Mouse (Mus musculus) kidney, embryonic 14.5 days (tissue): ENCODE results near the gene Tfap2c. TPM values are rescaled to one million over a fixed set of nuclear protein-coding genes. Genes with fewer than 3 reads are reported as not detected.

Experiments used
- ATAC-seq: fragments of 200-750 bp; cut with Nextera tagmentation; 2 replicates; pipeline ENCODE4 v1.8.0; 2017; ENCODE audit warnings: moderate number of reproducible peaks, mild to moderate bottlenecking, moderate TSS enrichment, moderate library complexity; ENCODE audit not compliant: low FRiP score, low TSS enrichment
- H3K27ac ChIP-seq: fragments of 300-500 bp; sonication (generic); 2 replicates; pipeline ENCODE4 v1.5.1; 2014; ENCODE audit warnings: low read depth, mild to moderate bottlenecking, low read length, moderate library complexity, mixed read lengths
- H3K27me3 ChIP-seq: fragments of 300-500 bp; sonication (generic); 2 replicates; pipeline ENCODE4 v1.6.1; 2014; ENCODE audit warnings: mild to moderate bottlenecking, low read length; ENCODE audit not compliant: control insufficient read depth, insufficient read depth
- H3K36me3 ChIP-seq: fragments of 300-500 bp; sonication (generic); 2 replicates; pipeline ENCODE4 v1.6.1; 2014; ENCODE audit warnings: low read length, mixed read lengths; ENCODE audit not compliant: control insufficient read depth, insufficient read depth
- H3K4me1 ChIP-seq: fragments of 300-500 bp; sonication (generic); 2 replicates; pipeline ENCODE4 v1.6.1; 2014; ENCODE audit warnings: low read length, mixed read lengths; ENCODE audit not compliant: control insufficient read depth, insufficient read depth
- H3K4me2 ChIP-seq: fragments of 300-500 bp; sonication (generic); replicated peaks from 2 replicates; pipeline ENCODE4 v1.6.1; 2014; ENCODE audit warnings: low read depth, mild to moderate bottlenecking, low read length
- H3K4me3 ChIP-seq: fragments of 300-500 bp; sonication (generic); 2 replicates; pipeline ENCODE4 v1.5.1; 2014; ENCODE audit warnings: mild to moderate bottlenecking, low read length
- H3K9ac ChIP-seq: fragments of 300-500 bp; sonication (generic); 2 replicates; pipeline ENCODE4 v1.6.1; 2014; ENCODE audit warnings: low read depth, mild to moderate bottlenecking, low read length, moderate library complexity
- H3K9me3 ChIP-seq: fragments of 300-500 bp; sonication (generic); 2 replicates; pipeline ENCODE4 v1.6.1; 2016; ENCODE audit warnings: low read length; ENCODE audit not compliant: control insufficient read depth
- WGBS: fragments of 180-500 bp; shearing (Covaris S2); extraction: QIAGEN DNeasy Blood & Tissue Kit; methylation state at CpG from one replicate; pipeline ENCODE4 v1.1.7; 2014; 5-methylcytosine and 5-hydroxymethylcytosine counted together
- polyA plus RNA-seq: library from polyadenylated mRNA; unstranded; fragments of >200 nt; fragmentation: Nextera tagmentation; extraction: Ambion mirVana; gene quantifications from 2 replicates; pipeline ENCODE4 v1.2.1, GENCODE M21; 2014

The Tfap2c gene
- polyA plus RNA-seq, 1 experiment from 2014 or later = 0.66 TPM

GRCm38 (mm10) chr2:172561016-172561415 lies 11.6 kb downstream of the Tfap2c start:
- no peak overlapping the region for H3K4me3 ChIP-seq
- no peak overlapping the region for H3K27ac ChIP-seq
- ATAC-seq = no peak
- peaks cover 25% of the 10 kb centered on the region for H3K27me3 ChIP-seq
- WGBS = 47% methylated on average over 10 of the region's 10 CpGs
- H3K36me3 ChIP-seq = no peaks in the 10 kb centered on the region
- no peak overlapping the region for H3K4me2 ChIP-seq
- no peaks in the 10 kb centered on the region for H3K9me3 ChIP-seq
- 0 out of 2 replicates have a peak, but pooled peaks cover 7% of the 10 kb centered on the region for H3K4me1 ChIP-seq
- no peak overlapping the region for H3K9ac ChIP-seq

DNA sequence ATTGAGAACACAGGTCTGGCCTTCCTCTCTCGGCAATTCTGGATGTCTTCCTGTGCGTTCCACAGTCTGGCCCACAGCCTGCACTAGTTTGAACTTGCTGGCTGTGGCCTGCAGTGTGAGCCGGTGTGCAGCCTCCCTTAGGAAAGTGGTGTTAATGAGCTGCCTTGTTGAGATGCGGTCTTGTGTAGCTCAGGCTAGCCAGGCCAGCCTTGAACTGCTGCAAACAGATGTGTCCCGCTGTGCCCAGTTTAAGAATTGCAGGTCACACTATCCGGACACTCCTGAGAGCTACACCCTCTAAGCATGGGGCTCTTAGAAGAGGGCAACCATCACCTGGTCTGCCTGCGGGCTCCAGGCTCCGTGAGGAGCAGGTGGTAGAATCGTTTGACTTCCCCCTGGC lies 18.4 kb downstream of the Tfap2c start:
- Histone ChIP-seq H3K27ac (no peak overlapping the region), H3K4me1 (no peaks in the 10 kb centered on the region), H3K4me2 (no peak overlapping the region), H3K36me3 (no peaks in the 10 kb centered on the region), H3K9me3 (no peaks in the 10 kb centered on the region), H3K9ac (no peak overlapping the region), H3K27me3 (0 out of 2 replicates have a peak, but pooled peaks cover under 1% of the 10 kb centered on the region), H3K4me3 (no peak overlapping the region)
- no peak for ATAC-seq
- 84% methylated on average over 9 of the region's 9 CpGs for WGBS

GRCm38 (mm10) chr2:172568466-172568865 lies 19.1 kb downstream of the Tfap2c start:
- ATAC-seq = no peak

GRCm38 (mm10) chr2:172577196-172577766 lies 27.9 kb downstream of the Tfap2c start:
- Histone ChIP-seq H3K36me3 (no peaks in the 10 kb centered on the region), H3K27me3 (no peaks in the 10 kb centered on the region), H3K4me1 (no peaks in the 10 kb centered on the region), H3K9me3 (no peaks in the 10 kb centered on the region), H3K4me2 (no peak overlapping the region), H3K4me3 (no peak overlapping the region), H3K27ac (no peak overlapping the region), H3K9ac (no peak overlapping the region)
- no peak for ATAC-seq
- WGBS = 26% methylated on average over 2 of the region's 2 CpGs

More at GRCm38 (mm10) chr2:172568466-172568865, 19.1 kb downstream of the Tfap2c start:
- no peak overlapping the region for H3K9ac ChIP-seq
- H3K36me3 ChIP-seq = no peaks in the 10 kb centered on the region
- no peaks in the 10 kb centered on the region for H3K4me1 ChIP-seq
- no peak overlapping the region for H3K4me3 ChIP-seq
- H3K9me3 ChIP-seq = no peaks in the 10 kb centered on the region
- no peak overlapping the region for H3K4me2 ChIP-seq
- H3K27me3 ChIP-seq = no peaks in the 10 kb centered on the region
- no peak overlapping the region for H3K27ac ChIP-seq
- WGBS = 81% methylated on average over 2 of the region's 2 CpGs

- 63% methylated on average over 5 of the region's 5 CpGs for WGBS
- H3K27ac ChIP-seq = no peak overlapping the region
Measured at GRCm38 (mm10) chr2:172579221-172579620, 29.8 kb downstream of the Tfap2c start.

DNA sequence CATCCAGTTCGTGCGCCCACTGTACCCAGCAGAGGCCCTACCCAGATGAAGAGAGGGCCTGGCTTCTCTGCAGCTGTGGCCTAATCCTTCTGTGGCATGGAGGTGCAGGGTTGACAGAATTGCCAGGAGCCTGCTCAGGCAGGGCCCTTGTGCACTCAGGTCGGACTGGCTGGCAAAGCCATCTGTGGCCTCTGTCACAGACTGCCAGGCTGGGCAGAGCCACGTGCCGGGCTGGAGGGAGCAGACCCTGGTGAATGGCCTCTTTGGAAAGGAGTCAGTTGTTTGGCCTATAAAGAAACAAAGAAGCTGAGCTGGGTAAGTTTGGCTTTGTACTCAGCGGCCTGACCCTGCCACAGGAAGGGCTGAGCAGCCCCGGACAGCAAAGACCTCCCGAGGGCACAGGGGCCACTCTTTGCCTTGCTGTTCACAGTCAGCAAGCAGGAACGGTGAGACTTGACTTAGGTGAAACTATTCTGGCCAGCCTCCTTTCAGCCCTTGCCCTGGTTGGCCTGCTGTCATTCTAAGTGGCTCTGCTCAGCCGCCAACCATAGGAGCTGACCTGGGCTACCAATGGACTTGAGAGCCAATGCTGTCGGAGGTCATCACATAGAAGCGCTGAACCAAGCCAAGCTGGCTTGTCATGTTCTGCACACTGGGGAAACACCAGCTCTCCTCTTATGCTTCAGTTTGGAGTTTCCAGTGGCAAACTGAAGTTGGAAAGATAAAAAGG lies 31.3 kb downstream of the Tfap2c start:
- Histone ChIP-seq H3K4me3 (no peak overlapping the region), H3K9ac (no peak overlapping the region), H3K4me1 (no peaks in the 10 kb centered on the region), H3K36me3 (no peaks in the 10 kb centered on the region), H3K9me3 (no peaks in the 10 kb centered on the region), H3K27me3 (no peaks in the 10 kb centered on the region), H3K27ac (no peak overlapping the region), H3K4me2 (no peak overlapping the region)
- no peak for ATAC-seq
- WGBS = 71% methylated on average over 12 of the region's 12 CpGs

More at GRCm38 (mm10) chr2:172579221-172579620, 29.8 kb downstream of the Tfap2c start:
- ATAC-seq = no peak
- H3K9ac ChIP-seq = no peak overlapping the region
- H3K4me2 ChIP-seq = no peak overlapping the region
- H3K4me3 ChIP-seq = no peak overlapping the region
- no peaks in the 10 kb centered on the region for H3K9me3 ChIP-seq
- no peaks in the 10 kb centered on the region for H3K4me1 ChIP-seq
- no peaks in the 10 kb centered on the region for H3K27me3 ChIP-seq
- H3K36me3 ChIP-seq = no peaks in the 10 kb centered on the region

DNA sequence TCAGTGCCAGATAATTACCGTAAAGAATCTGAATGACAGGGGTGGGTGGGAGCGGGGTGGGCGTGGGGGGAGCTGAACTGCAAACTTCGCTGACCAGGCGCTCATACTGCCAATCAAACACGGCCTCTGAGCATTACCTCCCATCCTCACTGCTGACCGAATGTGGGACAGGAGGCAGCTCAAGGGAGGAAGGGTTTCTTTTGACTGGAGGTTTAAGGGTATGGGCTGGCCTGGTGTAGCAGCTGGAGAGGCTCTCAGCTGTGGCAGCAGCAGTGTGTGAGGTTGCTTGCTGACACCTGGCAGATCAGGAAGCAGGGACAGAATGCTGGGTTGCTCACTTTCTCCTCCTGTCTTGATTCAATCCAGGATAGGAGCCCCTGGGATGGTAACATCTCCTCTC lies 33.9 kb downstream of the Tfap2c start:
- Histone ChIP-seq H3K9me3 (no peaks in the 10 kb centered on the region), H3K4me2 (no peak overlapping the region), H3K9ac (no peak overlapping the region), H3K4me3 (no peak overlapping the region), H3K4me1 (no peaks in the 10 kb centered on the region), H3K36me3 (no peaks in the 10 kb centered on the region), H3K27ac (no peak overlapping the region), H3K27me3 (no peaks in the 10 kb centered on the region)
- peak; percentile 67 for ATAC-seq
- 12% methylated on average over 7 of the region's 7 CpGs for WGBS

DNA sequence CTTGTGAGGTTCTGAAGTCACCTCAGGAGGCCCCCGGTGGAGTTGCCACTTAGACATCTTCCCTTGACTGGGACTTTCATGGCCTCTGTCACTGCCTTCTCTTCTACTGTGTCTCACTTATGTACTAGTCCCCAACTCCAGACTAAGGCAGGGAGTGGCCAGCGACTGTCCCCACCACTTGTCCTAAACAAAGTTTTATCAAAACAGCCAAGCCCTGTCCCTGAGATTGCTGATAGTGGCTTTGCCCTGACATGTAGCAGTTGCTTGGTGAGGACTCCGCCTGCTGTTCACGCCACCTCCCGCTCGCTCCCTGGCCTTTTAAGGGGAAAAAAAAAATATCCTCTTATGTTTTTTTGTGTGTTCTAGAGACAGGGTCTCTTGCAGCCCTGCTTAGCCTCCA lies 35.9 kb downstream of the Tfap2c start:
- H3K4me1 ChIP-seq = no peaks in the 10 kb centered on the region
- no peak for ATAC-seq
- no peaks in the 10 kb centered on the region for H3K27me3 ChIP-seq
- H3K9me3 ChIP-seq = no peaks in the 10 kb centered on the region
- H3K36me3 ChIP-seq = no peaks in the 10 kb centered on the region
- no peak overlapping the region for H3K4me3 ChIP-seq
- WGBS = 85% methylated on average over 6 of the region's 6 CpGs
- no peak overlapping the region for H3K27ac ChIP-seq
- H3K9ac ChIP-seq = no peak overlapping the region
- no peak overlapping the region for H3K4me2 ChIP-seq

- no peak for ATAC-seq
Measured at GRCm38 (mm10) chr2:172589048-172589447, 39.7 kb downstream of the Tfap2c start.

More at GRCm38 (mm10) chr2:172589048-172589447, 39.7 kb downstream of the Tfap2c start:
- no peaks in the 10 kb centered on the region for H3K9me3 ChIP-seq
- no peak overlapping the region for H3K4me2 ChIP-seq
- H3K27me3 ChIP-seq = no peaks in the 10 kb centered on the region
- 92% methylated on average over 1 of the region's 1 CpGs for WGBS
- H3K4me1 ChIP-seq = no peaks in the 10 kb centered on the region
- H3K36me3 ChIP-seq = no peaks in the 10 kb centered on the region
- H3K4me3 ChIP-seq = no peak overlapping the region
- H3K9ac ChIP-seq = no peak overlapping the region
- H3K27ac ChIP-seq = no peak overlapping the region
